Mouse (Mus musculus): ENCODE measurements around the gene Nrip1.

The Nrip1 gene

GRCm38 (mm10) chr16:76280365-76280764 is 93.3 kb downstream of the Nrip1 start:
- CTCF ChIA-PET, result no interaction called here

GRCm38 (mm10) chr16:76276271-76276670 is 97.4 kb downstream of the Nrip1 start:
- CTCF ChIA-PET, result no interaction called here

- CTCF ChIA-PET, result no interaction called here
Observed at GRCm38 (mm10) chr16:76275584-76275983, 98.0 kb downstream of the Nrip1 start.

- CTCF ChIA-PET, result no interaction called here
Observed at GRCm38 (mm10) chr16:76275166-76275565, 98.5 kb downstream of the Nrip1 start.

GRCm38 (mm10) chr16:76266635-76267268 is 106.9 kb downstream of the Nrip1 start:
- CTCF ChIA-PET, result no interaction called here

GRCm38 (mm10) chr16:76265874-76266273 is 107.8 kb downstream of the Nrip1 start:
- CTCF ChIA-PET, result no interaction called here

- CTCF ChIA-PET, result no interaction called here
Observed at GRCm38 (mm10) chr16:76265301-76265700, 108.3 kb downstream of the Nrip1 start.

- CTCF ChIA-PET, result no interaction called here
Observed at GRCm38 (mm10) chr16:76263393-76263792, 110.2 kb downstream of the Nrip1 start.

GRCm38 (mm10) chr16:76260296-76260695 is 113.3 kb downstream of the Nrip1 start:
- CTCF ChIA-PET, result no interaction called here

- CTCF ChIA-PET, result no interaction called here
Observed at GRCm38 (mm10) chr16:76251826-76252225, 121.8 kb downstream of the Nrip1 start.

GRCm38 (mm10) chr16:76249345-76250091 is 124.1 kb downstream of the Nrip1 start:
- CTCF ChIA-PET, result interaction anchor here (0.6 kb wide), 1 partner anchor 518 kb away, joined by 7 read pairs; no protein-coding TSS in a partner anchor

GRCm38 (mm10) chr16:76242850-76243249 is 130.8 kb downstream of the Nrip1 start:
- CTCF ChIA-PET, result interaction anchor here (0.5 kb wide), 1 partner anchor 9 kb away, joined by 3 read pairs; no protein-coding TSS in a partner anchor

GRCm38 (mm10) chr16:76241266-76241665 is 132.4 kb downstream of the Nrip1 start:
- CTCF ChIA-PET, result no interaction called here

GRCm38 (mm10) chr16:76239353-76239752 is 134.3 kb downstream of the Nrip1 start:
- CTCF ChIA-PET, result no interaction called here

GRCm38 (mm10) chr16:76238784-76239183 is 134.8 kb downstream of the Nrip1 start:
- CTCF ChIA-PET, result no interaction called here
